Mouse (Mus musculus) erythroblast, embryonic 14.5 days (primary cell): Measurements from ENCODE around the gene Cdyl2. TPM values are rescaled to one million over a fixed set of nuclear protein-coding genes. Genes with fewer than 3 reads are reported as not detected.

Experiments used
- H3K27me3 ChIP-seq: 2 replicates; pipeline ENCODE4 v1.6.1; 2012; ENCODE audit warnings: inconsistent platforms; ENCODE audit not compliant: control insufficient read depth
- H3K36me3 ChIP-seq: 2 replicates; pipeline ENCODE4 v1.6.1; 2012; ENCODE audit warnings: mild to moderate bottlenecking, inconsistent platforms; ENCODE audit not compliant: control insufficient read depth
- H3K4me1 ChIP-seq: 2 replicates; pipeline ENCODE4 v1.6.1; 2012; ENCODE audit warnings: inconsistent platforms; ENCODE audit not compliant: control insufficient read depth
- H3K4me3 ChIP-seq: replicated peaks from 2 replicates; pipeline ENCODE3; 2012; ENCODE audit warnings: moderate library complexity, mild to moderate bottlenecking, inconsistent platforms
- H3K9me3 ChIP-seq: 2 replicates; pipeline ENCODE4 v1.6.1; 2012; ENCODE audit warnings: low read length, inconsistent platforms, mixed read lengths; ENCODE audit not compliant: control insufficient read depth
- GATA1 ChIP-seq: IDR thresholded peaks from 2 replicates; pipeline ENCODE4 v1.6.1; 2012; ENCODE audit warnings: low read length, inconsistent platforms, mixed read lengths
- TAL1 ChIP-seq: IDR thresholded peaks from 3 replicates; pipeline ENCODE4 v1.6.1; 2012; ENCODE audit warnings: low read length, inconsistent platforms, mixed read lengths
- polyA plus RNA-seq: library from polyadenylated mRNA; stranded (reverse); fragments of >175 nt; gene quantifications from 2 replicates; pipeline ENCODE4 v1.2.3, GENCODE M21; 2012

Gene Cdyl2
- polyA plus RNA-seq, 1 experiment, result 0.03 TPM

DNA sequence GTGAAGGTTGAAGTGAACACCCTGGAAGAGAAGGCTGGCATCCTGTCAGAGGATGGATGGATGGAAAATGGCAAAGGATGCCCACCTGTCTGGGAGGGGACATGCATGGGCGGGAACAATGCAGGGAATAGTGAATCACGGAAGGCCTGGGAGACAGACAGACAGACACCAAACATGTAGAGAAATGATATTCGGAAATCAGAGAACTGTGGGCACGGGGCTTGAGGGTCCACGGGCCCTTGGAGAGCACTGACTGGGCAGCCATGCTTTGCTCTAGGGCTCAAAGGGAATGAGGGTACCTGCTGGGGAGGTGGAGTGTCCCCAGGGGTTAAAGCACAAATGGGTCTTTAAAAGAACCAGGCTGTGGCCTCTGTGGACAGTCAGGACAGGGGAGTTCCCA is 113.6 kb downstream of the Cdyl2 start:
- Histone ChIP-seq H3K4me1 (peaks cover 11% of the 10 kb centered on the region), H3K9me3 (no peaks in the 10 kb centered on the region), H3K36me3 (no peaks in the 10 kb centered on the region; the same call in 1 of the 2 replicates), H3K4me3 (no peak overlapping the region), H3K27me3 (no peaks in the 10 kb centered on the region)
- no peak for TF ChIP-seq GATA1
- no peak for TF ChIP-seq TAL1

DNA sequence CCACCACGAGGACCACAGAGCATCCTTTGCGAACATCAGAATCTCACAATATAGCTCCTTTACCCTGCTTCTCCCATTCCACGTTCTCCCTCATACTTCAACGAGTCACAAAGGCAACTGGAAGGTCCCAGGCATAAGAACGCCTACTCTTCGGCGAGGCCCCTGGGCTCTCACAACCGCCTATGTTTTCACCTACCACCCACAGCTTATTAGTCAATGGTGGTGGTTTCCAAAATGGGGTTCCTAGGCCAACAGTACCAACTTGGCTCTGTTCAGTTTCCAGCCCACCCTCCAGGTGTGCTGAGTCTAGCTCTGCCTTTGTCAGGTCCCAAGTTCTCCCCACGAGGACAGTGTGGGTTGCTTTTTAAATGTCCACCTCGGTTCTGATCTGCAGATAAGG is 114.0 kb downstream of the Cdyl2 start:
- Histone ChIP-seq H3K9me3 (no peaks in the 10 kb centered on the region), H3K36me3 (no peaks in the 10 kb centered on the region; the same call in 1 of the 2 replicates), H3K4me1 (peaks cover 11% of the 10 kb centered on the region), H3K27me3 (no peaks in the 10 kb centered on the region), H3K4me3 (no peak overlapping the region)
- no peak for TF ChIP-seq GATA1
- no peak for TF ChIP-seq TAL1

DNA sequence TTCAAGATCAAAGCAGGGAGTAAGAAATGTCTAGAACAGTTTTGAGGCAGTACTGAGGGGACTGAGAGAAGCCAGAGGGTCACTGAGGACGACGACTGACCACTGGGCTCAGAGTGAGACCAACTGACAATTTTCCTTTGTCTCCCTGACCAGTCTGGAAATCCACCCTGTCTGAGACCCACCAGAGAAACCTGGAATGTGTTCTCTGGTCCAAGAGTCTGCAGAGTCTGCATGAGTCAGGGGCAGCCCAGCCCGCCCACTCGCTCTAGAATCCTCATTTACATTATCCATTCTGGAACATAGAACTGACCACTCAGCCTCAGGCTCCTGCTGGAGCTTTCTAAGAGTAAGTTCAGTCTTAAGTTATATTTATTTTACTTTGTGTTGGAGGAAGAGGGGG is 114.9 kb downstream of the Cdyl2 start:
- no peak for TF ChIP-seq TAL1
- TF ChIP-seq GATA1, result no peak
- Histone ChIP-seq H3K27me3 (no peaks in the 10 kb centered on the region), H3K36me3 (no peaks in the 10 kb centered on the region), H3K4me3 (no peak overlapping the region), H3K4me1 (peaks cover 11% of the 10 kb centered on the region), H3K9me3 (no peaks in the 10 kb centered on the region)

DNA sequence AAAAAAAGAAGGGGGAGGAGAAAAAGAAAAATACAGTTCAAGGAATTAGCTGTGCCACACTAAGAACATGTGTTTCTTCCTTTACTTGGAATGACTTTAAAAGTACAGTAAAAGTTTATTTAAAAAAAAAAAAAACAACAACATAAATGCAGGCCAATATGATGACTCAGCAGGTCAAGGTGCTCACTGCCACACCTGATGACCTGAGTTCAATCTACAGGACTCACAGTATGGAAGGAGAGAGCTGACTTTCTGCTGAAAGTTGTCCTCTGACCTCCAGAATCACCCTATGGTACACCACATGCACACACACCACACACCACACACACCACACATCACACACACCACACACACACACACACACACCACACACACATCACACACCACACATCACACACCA is 116.4 kb downstream of the Cdyl2 start:
- H3K4me3 ChIP-seq, result no peak overlapping the region
- TF ChIP-seq TAL1, result no peak
- no peak for TF ChIP-seq GATA1
- no peaks in the 10 kb centered on the region; the same call in 1 of the 2 replicates for H3K9me3 ChIP-seq
- H3K27me3 ChIP-seq, result no peaks in the 10 kb centered on the region
- H3K36me3 ChIP-seq, result no peaks in the 10 kb centered on the region
- H3K4me1 ChIP-seq, result no peaks in the 10 kb centered on the region

DNA sequence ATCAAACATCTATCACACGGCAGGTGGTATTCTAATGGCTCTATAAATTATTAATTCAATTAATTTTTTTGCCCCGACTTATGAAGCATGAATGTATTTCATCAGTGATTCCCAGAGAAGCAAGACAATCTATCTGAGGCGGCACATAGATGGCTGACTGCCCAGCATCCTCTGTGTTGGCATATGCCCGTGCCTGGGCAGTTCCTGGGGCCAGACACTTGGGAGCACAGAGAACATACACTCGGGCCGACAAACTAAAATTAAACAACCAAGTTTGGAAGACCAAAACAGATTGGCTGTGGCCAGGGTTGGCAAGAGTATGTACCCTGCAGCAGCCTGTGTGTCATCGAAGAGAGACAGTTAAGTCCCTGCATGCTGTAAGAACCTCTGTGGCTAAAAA is 117.9 kb downstream of the Cdyl2 start:
- no peak overlapping the region for H3K4me3 ChIP-seq
- H3K27me3 ChIP-seq, result no peaks in the 10 kb centered on the region
- TF ChIP-seq GATA1, result no peak
- TF ChIP-seq TAL1, result no peak
- H3K36me3 ChIP-seq, result no peaks in the 10 kb centered on the region
- H3K4me1 ChIP-seq, result no peaks in the 10 kb centered on the region
- no peaks in the 10 kb centered on the region; the same call in 1 of the 2 replicates for H3K9me3 ChIP-seq

DNA sequence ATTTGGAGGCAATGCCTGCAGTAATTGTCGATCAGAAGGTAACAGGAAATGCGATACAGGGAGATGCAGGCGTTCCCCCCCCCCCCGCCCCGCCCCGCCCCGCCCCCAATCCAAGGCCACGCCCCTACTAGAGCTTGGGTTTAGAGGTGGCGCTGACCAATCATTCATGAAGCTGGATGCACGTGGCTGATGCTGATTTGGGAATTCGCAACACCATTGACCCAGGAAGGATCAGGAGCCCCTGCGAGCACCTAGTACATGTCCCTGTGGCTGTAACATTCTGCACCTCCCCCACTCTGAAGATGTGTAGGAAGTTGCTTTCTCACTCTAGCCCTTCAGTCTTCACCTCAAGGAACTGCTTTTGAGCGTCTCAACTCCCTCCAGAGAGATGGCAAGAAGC is 126.6 kb downstream of the Cdyl2 start:
- Histone ChIP-seq H3K4me3 (no peak overlapping the region), H3K9me3 (peaks cover 49% of the 10 kb centered on the region), H3K36me3 (no peaks in the 10 kb centered on the region; the same call in 1 of the 2 replicates), H3K27me3 (peaks cover 4% of the 10 kb centered on the region; the same call in 1 of the 2 replicates), H3K4me1 (no peaks in the 10 kb centered on the region)
- TF ChIP-seq TAL1 (no peak), GATA1 (no peak)

DNA sequence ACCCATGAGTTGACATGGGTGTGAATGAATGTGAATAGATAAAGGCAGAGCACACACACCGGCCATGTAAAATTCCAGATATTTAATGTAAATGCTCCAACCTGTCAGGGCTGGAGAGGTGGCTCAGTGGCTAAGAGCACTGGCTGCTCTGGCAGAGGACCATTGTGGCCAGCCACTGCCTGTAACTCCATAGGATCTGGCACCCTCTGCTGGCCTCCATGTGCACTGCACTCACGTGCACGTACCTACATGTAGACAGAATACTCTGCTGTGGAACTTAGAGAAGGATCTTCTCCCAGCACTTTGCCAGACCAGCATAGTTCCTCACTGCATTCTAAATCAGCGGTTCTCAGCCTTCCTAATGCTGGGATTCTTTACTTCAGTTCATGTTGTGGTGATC is 130.0 kb downstream of the Cdyl2 start:
- Histone ChIP-seq H3K27me3 (peaks cover 4% of the 10 kb centered on the region; the same call in 1 of the 2 replicates), H3K36me3 (no peaks in the 10 kb centered on the region; the same call in 1 of the 2 replicates), H3K9me3 (peaks cover 45% of the 10 kb centered on the region), H3K4me3 (no peak overlapping the region), H3K4me1 (no peaks in the 10 kb centered on the region)
- TF ChIP-seq TAL1 (no peak), GATA1 (no peak)

DNA sequence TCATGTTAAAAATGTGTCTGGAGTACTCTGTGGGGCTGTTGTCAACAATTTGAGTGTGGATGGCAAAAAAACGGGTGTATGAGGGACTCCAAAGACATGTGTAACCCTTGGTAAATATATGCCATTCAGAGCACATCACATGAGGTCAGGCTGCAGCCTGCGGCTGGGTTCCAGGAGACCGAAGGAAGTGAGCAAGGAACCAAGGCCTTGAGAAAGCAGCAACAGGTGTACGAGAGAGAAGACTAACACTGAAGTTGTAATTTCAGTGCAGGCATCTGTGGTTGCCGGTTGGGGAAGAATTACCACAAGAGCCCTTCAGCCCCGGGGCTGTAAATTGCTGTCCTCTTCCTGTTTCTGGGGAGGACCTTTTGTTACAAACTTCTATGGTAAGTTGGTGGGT is 133.1 kb downstream of the Cdyl2 start:
- H3K4me3 ChIP-seq, result no peak overlapping the region
- no peaks in the 10 kb centered on the region for H3K4me1 ChIP-seq
- peaks cover 20% of the 10 kb centered on the region for H3K9me3 ChIP-seq
- no peaks in the 10 kb centered on the region for H3K27me3 ChIP-seq
- H3K36me3 ChIP-seq, result no peaks in the 10 kb centered on the region; the same call in 1 of the 2 replicates
- TF ChIP-seq GATA1 (no peak), TAL1 (no peak)

DNA sequence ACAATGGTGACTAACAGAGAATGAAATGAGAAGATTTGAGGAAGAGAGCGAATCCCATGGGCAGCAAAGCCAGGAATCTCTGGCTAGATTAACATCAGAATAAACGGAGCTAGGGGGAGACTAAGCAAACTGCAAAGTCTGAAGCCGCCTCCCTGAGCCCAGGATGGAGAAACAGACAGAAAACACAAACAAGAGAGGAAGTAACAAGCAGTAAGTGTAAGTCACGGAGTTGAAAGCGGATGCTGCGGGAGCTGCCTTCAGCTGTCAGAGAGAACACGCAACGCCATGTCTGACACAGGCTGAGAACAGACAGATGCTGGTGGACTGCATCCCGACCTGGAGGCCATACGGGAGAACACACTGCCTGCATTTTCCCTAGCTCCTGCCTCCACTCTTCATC is 141.6 kb downstream of the Cdyl2 start:
- no peak for TF ChIP-seq TAL1
- TF ChIP-seq GATA1, result no peak
- Histone ChIP-seq H3K36me3 (no peaks in the 10 kb centered on the region), H3K4me1 (no peaks in the 10 kb centered on the region), H3K4me3 (no peak overlapping the region), H3K9me3 (0 out of 2 replicates have a peak, but pooled peaks cover 3% of the 10 kb centered on the region), H3K27me3 (no peaks in the 10 kb centered on the region)

DNA sequence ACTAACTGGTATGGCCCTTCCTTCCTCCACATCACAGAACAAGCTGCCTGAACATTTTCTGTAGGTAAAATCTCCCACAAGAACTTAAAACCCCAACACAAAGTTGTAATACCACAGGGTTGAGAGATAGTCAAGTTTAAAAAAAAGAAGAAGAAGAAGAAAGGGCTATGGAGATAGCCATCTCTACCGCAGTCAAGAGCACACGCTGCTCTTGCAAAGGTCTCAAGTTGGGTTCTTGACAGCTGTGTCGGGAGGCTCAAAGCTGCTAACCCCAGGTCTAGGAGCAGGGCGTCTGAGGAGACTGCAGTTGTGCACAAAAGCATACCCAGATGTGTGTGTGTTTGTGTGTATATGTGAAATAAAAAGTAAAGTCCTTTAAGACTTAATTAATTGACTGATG is 142.2 kb downstream of the Cdyl2 start:
- TF ChIP-seq GATA1 (no peak), TAL1 (no peak)
- Histone ChIP-seq H3K9me3 (peaks cover 6% of the 10 kb centered on the region; the same call in 1 of the 2 replicates), H3K4me3 (no peak overlapping the region), H3K36me3 (no peaks in the 10 kb centered on the region), H3K4me1 (no peaks in the 10 kb centered on the region), H3K27me3 (no peaks in the 10 kb centered on the region)

DNA sequence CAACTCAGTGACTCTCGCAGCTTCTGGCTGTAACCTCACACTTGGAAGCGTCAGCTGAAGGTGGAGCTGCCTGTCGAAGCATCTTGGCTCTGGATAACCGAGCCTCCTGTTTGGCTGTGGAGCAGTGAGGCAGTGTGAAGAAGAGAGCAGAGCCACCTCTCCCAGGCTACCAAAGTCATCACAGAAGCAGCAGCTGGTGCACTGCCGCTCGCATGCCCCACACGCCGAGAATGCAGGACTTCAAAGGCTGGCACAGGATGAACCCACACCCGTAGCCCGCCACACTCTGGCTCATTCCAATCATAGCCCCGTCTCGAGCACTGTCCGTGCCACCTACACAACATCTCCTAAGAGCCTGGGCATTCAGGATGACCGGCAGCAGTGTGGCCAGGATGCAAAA is 142.7 kb downstream of the Cdyl2 start:
- no peaks in the 10 kb centered on the region for H3K4me1 ChIP-seq
- TF ChIP-seq TAL1 (no peak), GATA1 (no peak)
- no peaks in the 10 kb centered on the region for H3K27me3 ChIP-seq
- H3K36me3 ChIP-seq, result no peaks in the 10 kb centered on the region
- peaks cover 9% of the 10 kb centered on the region for H3K9me3 ChIP-seq
- no peak overlapping the region for H3K4me3 ChIP-seq
